Mouse (Mus musculus) liver, adult (tissue): ENCODE measurements around the gene Ypel2.

Experiments
- GATA4 ChIP-seq: IDR thresholded peaks from 2 replicates; pipeline ENCODE4 v1.6.1; 2014; ENCODE audit warnings: mild to moderate bottlenecking, low read length; ENCODE audit not compliant: insufficient replicate concordance

The Ypel2 gene

DNA sequence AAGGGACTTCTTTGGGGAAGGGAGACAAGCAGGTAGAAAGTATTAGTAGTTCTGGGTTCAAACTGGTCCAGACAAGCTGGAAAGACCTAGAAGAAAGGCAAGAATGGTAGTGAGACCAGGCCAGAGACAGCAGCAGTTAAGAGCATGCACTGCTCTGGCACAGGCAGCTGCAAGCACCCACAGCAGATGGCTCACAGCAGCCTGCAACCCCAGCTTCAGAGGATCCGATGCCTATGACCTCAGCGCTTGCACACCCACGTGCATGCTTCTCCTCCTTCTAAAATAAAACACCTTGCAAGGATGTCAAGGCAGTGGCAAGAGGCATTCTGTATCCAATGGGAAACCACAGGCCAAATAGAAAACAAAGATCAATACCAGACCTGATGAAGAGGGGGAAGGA, 19.1 kb downstream of the Ypel2 start:
- TF ChIP-seq GATA4 = no peak

DNA sequence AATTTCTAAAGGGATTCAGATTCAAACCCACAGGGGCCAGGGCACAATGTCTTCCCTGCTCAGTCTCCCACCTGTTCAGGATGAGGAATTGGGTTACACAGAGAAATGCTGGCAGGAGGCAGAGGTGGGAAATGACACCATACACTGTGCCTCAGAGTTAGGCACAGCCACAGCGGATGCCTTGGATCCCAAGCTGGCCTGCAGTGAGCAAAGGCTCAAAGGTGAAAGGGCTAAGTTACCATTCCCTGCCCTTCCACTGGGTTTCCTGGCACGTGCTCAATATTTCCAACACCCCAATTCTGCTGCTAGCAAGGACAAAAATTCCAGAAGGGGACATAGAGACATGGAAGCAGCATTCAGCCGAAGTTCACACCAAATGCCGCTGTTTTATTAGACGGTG, 20.3 kb downstream of the Ypel2 start:
- TF ChIP-seq GATA4 = no peak

DNA sequence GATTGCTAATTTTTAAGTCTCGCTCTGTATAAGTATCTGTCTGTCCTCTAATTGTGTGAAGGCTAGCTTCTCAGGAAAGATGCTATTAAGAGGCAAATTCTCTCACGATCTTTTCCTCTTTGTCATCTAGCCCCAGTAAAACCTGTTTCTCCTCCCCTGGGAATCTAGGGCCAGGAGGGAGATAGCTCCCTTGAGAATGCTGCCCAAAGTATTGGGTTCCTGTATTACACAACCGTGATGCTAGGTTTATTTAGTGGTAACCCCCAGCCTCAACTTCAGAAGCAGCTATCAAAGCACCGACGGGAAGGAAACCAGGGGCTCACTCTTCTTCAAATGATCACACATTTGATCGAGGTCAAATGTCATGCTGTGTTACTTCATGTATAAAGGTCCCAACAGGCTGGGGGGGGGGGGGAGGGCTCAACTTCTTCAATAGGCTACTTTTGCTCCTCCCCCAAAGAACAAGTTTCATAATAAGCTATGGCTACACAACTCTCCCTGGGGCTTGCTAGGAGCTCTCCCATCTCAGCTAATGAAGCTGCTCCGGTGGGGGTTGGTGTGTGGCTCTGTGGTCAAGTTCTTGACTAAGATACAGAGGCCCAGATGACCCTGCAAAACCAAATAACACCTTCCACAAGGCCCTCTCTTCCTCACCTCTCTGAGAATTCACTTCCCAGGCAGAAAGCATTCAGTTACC, 22.3 kb downstream of the Ypel2 start:
- TF ChIP-seq GATA4 = no peak

DNA sequence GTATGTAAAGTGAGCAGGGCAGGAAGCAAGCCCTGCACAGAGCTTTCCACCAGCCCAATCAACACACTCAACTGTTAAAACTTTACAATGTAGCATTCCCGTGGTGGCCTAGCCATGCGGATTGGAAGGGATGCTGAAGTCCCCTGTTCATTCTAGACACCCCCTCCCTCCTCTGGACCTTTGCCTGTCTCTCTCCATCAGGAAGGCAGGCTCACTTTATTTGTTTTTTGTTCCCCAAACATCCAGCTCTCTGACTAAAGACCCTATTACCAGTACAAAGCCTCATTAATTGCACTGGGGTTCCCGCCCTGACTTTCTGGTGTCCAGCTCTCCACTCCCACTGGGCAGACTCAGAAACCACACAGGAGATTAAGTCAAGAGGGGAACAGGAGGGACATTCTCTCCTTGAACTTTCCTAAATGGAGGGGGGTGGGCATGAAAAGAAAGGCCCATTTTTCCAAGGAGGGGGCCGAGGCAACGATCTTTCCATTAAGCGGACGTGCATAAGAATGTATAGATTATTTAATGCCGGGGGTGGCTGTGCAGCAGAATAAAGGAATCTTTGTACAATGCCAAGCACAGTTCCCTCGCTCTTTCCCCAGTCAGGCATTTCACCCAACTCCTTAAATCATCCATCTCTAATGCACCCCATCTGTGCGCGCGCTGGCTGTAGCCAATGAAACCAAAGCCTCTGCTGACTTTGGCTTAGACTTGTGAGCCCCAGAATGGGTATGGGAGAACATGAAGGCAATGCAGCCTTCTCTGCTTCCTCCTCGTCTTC, 24.3 kb downstream of the Ypel2 start:
- TF ChIP-seq GATA4 = no peak

DNA sequence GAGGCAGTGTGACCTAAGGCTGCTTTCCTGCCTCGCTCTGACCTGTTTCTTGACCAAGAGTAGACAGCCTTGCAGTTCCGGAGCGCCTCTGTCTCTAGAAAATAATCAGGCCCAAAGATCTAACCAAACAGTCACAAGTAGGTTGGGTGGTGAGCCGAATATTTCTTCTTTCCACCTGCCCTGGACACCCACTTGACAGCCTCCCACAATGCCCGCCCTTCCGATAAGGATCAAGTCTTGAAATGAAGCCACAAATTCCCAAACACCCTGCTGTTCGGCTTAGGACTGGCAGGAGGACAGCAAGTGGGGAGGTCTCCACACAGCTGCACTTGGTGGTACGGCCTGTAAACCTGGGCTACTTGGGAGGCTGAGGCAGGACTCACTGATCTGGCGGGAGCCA, 26.0 kb downstream of the Ypel2 start:
- TF ChIP-seq GATA4 = no peak

DNA sequence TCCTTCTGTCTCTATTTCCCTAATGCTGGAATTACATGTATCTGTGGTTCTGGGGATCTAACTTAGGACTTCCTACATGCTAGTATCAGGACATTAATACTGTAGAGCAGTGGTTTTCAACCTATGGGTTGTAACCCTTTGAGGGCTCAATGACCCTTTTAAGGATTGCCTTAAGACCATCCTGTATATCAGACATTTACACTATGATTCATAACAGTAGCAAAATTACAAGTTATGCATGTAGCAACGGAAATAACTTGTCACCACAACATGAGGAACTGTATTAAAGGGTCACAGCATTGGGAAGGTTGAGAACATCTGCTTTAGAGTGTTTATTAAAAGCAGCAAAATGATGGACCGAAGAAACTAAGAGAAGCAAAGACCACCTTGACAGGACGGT, 26.8 kb downstream of the Ypel2 start:
- no peak for TF ChIP-seq GATA4

DNA sequence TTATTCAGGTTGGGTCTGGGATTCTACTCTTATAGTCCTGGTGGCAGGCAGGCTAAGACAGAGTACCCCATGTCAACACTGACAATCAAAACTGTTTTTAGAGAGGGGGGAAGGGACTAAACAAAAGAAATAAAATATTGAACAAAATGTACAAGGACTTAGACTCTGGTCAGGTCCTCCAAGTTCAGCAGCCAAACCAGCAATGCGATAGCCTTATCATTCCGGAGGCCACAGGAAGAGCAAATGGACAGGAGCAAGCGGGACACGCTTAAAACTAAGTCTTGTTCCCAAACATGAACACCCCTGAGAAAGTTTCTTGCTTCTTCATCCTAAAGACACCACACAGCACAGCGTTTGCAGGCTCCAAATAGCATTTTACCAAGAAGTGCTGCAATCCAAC, 28.4 kb downstream of the Ypel2 start:
- TF ChIP-seq GATA4 = peak; percentile 89

DNA sequence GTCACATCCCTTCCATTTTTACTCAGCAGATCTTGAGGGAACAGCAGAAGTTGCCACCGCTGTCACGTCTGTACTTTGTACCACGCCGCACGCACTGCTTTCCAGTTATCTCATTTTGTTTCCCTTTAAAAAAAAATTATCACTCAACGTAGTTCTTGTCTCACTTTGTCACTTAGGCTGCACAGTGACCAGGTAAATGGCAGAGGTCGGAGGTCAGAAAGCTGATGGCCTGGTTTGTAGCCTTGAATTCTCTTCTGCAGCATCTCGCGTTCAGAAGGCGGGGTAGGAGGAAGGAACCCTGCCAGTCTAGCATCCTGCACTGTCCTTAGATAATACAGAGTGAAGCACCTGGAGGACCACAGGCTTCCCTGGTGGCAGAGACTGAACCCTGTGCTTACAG, 29.8 kb downstream of the Ypel2 start:
- TF ChIP-seq GATA4 = no peak

DNA sequence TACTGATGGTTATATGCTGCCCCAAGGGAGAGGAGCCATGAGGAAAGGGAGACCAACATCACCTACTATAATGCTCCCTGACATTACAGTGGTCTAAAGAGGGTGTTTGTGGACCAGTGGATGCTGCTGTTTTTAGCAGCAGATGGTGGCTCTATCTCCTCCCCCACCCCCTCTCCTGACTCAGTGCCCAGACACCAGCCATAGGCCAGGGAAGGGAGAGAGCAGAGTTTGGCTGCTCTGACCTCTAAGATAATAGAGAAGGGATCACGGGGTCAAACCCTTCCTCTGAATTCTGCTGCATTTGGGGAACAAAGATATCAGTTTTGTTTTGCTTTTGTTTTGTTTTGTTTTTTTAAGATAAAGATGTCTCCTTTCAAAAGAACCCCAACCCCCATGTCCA, 30.5 kb downstream of the Ypel2 start:
- TF ChIP-seq GATA4 = peak; percentile 81; the same call in 1 of the 2 replicates

DNA sequence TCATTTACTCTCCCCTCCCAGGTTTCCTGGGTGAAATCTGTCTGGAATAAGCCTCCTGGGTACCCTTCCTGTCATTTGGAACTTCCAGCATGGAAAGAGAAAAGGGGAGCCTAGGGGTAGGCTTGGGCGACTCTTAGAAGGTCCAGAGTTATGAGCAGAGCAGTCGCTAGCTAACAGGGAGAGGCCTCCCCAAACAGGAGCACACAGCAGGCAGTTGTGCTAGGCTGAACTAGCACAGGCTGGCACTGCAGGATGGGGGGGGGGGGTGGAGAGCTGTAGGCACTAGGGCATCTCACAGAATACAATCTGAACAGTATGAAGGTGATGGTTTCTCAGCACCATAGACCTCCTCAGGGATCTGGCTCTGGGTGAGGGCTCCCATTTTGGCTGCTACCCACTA, 31.1 kb downstream of the Ypel2 start:
- no peak for TF ChIP-seq GATA4

DNA sequence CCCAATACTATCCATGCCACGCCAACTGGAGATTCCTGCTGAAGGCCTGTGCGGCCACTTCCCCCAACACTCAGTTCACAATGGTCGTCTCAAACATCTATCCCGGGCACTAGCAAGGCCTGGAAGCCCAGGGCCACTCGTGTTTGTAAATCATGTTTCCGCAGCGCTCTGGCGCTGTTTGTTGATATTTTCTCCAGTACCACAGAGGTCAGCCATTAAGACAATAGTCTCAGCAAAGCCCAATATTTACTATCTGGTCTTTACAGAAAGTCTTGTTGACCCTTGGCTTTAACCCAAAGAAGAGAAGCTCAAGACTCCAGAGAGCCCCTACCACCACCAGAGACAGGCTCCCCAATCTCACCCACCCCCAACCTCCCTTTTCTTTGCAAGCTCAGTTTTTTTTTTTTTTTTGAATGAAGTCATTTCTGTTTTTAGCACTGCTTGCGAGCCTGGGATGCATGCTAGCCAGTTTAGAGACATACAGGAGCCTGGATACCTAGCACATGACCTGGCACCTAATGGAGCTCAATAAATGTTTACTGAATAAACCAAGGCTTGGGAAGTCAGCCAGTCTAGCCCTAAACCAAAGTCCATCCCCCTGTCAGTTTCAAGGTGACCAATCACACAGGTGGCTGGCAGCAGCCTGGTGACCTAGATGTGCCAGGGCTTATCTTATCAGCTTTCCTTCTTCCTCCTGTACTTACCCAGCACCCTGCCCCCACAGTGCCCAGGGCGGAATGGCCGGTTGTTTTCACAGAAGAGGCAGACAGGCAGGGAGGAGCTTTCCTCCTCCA, 31.8 kb downstream of the Ypel2 start:
- peak; percentile 100 for TF ChIP-seq GATA4

DNA sequence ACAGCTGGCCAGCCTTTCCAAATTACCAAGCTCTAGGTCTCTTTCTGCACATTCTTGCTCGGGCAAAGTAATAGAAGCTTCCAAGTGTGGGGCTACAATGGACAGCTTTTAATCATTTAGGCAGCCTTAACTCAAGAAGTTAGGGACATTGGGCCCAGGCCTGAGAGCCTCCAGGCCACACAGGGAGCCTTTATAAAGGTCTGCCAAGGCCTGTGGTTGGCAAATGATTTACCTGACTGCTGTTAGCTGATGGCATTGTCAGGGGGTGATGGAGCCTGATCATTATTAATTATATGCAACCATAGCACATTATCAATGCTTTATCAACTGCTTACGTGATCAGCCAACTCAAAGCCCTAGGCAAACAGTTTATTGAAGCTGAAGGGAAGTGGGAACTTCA, 33.2 kb downstream of the Ypel2 start:
- TF ChIP-seq GATA4 = no peak

DNA sequence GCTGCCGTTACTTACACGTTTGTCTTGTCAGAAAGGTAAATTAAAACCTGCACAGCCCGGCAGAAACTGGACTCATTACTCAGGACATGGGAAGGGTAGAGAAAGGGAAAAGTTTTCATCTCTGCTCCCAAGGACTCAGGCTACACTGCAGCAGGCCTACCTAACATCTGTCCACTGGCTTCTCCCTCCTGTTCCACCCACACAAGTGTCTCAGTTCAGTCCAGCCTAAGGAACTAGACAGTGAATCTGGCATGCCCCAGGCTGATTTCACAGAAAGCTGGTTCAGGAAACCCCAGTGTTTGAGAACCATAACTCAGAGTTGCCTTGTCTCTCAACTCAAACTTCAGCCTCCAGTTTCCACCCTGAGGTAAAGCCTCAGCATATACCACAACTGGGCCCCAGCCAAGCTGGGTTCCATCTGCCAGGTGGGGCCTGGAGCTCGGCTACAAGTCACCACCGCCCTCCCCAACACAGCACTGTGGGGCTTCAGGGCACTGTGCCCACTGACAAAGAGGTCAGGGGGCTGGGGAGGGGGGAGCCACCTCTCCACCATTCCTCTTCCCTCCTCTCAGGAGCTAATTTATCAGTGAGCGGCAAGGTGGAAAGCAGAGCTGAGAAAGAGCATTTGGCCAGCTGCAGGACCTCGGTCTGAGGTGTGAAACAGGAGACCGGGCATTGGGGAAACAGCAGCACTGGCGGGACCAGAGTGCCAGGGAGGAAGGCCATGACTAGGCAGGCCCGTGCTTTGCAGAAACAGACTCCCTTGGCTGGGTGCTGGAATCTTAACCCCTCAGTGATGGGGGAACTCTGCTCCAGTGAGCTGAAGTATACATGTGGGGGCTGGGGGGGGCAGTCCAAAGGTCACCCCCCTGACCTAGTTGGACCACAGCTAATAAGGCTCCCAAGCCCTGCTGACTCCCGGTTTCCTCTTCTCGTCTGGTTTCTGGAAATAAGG, 34.5 kb downstream of the Ypel2 start:
- no peak for TF ChIP-seq GATA4

DNA sequence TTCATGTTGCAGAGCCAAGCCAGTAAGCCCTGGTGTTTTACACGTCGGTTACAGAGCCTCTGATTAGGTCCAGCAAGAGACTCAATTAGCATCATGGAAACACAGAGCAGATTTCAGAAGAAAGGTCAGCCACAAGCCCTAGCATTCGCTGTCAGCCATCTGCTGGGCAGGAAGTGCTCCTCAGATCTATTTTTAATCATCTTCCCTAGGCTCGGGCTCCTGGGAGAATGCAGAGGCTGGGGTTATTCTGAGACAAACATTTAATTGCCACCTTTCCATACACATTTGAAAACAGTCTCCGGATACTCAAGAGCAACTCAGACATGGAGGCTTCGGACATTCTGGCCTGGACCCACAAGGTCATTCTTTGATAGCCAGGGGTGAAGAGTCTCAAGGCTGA, 35.3 kb downstream of the Ypel2 start:
- TF ChIP-seq GATA4 = peak; percentile 41; the same call in 1 of the 2 replicates

DNA sequence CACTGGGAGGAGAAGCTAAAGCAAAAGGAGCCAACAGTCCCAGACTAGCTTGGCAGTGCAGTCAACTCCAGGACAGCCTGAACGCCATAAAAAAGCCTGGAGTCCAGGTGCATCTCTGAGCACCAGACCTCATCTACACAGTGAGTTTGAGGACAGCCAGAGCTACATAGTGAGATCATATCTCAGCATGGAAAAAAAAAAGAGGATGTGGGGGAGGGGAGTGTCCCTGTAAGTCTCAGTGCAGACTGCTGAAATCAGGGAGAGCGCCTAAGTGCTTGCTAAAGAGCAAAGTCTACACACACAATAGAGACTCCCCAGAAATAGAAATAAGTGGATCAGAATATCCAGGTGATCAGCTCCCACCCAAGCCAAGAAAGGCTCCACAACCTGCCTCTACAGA, 37.1 kb downstream of the Ypel2 start:
- TF ChIP-seq GATA4 = no peak

DNA sequence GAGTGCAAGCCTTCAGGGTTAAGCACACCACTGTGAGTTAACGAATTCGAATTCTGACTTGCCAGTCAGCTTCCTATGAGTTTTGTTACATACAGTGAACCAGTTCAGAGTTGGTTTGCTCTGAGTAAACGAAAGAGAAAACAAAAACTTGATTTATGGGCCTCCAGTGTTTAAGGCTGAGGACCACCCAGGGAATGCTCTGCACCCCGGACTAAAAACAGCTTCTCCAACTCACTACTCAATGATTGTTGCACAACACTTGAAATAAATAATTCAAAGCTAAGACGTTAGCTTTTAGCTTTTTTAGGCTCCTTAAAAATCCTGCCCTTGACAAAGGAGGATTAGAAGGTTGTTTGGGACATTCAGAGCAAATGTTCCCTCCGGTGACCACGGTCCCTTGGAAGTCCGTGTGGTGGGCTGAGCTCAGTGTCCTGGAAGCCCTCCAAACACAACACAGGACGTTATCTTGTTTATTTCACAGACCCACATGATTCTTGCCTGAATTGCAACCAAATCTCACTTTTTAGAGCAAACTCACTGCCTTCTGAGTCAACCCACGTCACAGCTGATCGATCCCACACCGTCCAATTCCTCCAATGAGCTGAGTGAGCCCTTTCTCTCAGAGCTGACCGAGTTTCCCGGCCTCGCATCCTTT, 38.8 kb downstream of the Ypel2 start:
- peak; percentile 77; the same call in 1 of the 2 replicates for TF ChIP-seq GATA4
